Mouse (Mus musculus): ENCODE measurements around the gene Cacna1c. TPM values are rescaled to one million over a fixed set of nuclear protein-coding genes. Genes with fewer than 3 reads are reported as not detected.

The Cacna1c gene
- polyA plus RNA-seq, 1 experiment from 2014 or later: 4.0 TPM

DNA sequence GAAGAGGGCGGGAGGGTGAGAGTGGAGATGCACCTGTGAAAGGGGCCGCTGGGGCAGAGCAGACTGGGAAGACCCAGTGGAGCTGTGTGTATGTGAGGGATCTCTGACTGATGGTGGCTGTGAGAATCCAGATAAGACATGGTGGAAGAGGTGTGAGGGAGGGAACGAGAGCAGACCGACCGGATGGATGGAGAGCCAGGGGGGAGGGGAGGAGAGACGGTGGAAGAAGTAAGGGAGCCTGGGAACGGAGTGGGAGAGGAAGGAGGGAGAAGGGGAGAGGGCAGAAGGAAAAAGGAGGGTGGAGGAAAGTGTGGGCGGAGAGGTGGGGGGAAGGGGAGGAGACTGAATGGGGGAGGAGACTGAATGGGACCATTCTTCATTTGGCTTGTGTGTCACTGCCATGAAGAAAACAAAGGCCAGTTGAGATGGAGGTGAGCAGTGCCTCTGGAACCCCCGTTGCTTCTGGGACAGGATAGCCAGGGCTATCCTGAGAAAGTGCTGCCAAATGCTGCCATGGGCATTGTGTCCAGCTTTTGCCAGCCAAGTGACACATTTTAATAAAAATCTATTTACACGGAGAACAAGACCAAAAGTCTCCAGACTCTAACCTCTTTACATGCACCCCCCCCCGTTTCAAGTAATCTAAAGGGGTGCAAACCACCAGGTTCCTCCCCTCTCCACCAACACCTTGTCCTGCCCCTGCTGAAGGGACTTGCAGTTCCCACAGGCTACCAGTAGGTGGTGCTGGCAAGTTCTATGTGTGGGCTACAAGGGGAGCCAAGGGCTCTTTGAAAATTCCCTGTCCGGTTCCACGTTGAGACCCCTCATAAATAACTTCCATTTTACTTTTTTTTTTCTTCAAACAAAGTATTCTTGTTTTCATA lies 273.6 kb downstream of the Cacna1c start:
- Histone ChIP-seq H3K4me1 (no peaks in the 10 kb centered on the region), H3K4me3 (replicated peaks) (no peak overlapping the region), H3K27ac (no peak overlapping the region), H3K9ac (no peak overlapping the region), H3K36me3 (no peaks in the 10 kb centered on the region), H3K4me2 (no peak overlapping the region), H3K27me3 (replicated peaks) (no peaks in the 10 kb centered on the region), H3K9me3 (no peaks in the 10 kb centered on the region)
- ATAC-seq (ENCODE audit: insufficient read depth, low FRiP score, low read depth): no peak
- WGBS: 18% methylated on average over 13 of the region's 13 CpGs

GRCm38 (mm10) chr6:118908176-118908575 lies 288.0 kb downstream of the Cacna1c start:
- no peak overlapping the region for H3K27ac ChIP-seq
- no peak for ATAC-seq (ENCODE audit: insufficient read depth, low FRiP score, low read depth)
- H3K9ac ChIP-seq: no peak overlapping the region
- no peaks in the 10 kb centered on the region for H3K27me3 ChIP-seq (replicated peaks)
- H3K4me3 ChIP-seq (replicated peaks): no peak overlapping the region
- H3K4me1 ChIP-seq: no peaks in the 10 kb centered on the region
- H3K9me3 ChIP-seq: no peaks in the 10 kb centered on the region; the same call in 1 of the 2 replicates
- 70% methylated on average over 4 of the region's 4 CpGs for WGBS
- H3K4me2 ChIP-seq: no peak overlapping the region
- no peaks in the 10 kb centered on the region for H3K36me3 ChIP-seq

GRCm38 (mm10) chr6:118907704-118908103 lies 288.5 kb downstream of the Cacna1c start:
- no peak overlapping the region for H3K9ac ChIP-seq
- WGBS: 26% methylated on average over 1 of the region's 1 CpGs
- no peak overlapping the region for H3K4me3 ChIP-seq (replicated peaks)

DNA sequence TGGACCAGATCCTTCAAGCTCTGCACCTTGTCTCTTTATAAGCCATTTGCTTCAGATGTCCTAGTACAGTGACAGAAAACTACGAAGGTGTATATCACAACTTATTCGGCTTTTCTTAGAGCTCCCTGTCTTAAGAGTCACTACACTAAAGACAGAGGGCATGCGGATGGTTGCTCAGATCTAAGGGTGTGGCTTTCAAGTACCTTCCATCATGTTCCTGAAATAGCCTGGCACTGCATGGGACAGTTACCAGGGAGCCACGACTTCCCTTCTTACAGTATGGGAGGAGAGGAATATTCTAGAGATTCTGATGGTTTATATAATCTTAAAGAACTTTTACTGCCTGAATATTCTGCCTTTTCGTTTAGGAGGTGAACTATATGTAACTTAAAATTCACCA lies 289.3 kb downstream of the Cacna1c start:
- 78% methylated on average over 5 of the region's 5 CpGs for WGBS
- Histone ChIP-seq H3K27me3 (replicated peaks) (no peaks in the 10 kb centered on the region), H3K9ac (no peak overlapping the region), H3K4me1 (no peaks in the 10 kb centered on the region), H3K27ac (no peak overlapping the region), H3K36me3 (no peaks in the 10 kb centered on the region), H3K9me3 (no peaks in the 10 kb centered on the region; the same call in 1 of the 2 replicates), H3K4me3 (replicated peaks) (no peak overlapping the region), H3K4me2 (no peak overlapping the region)
- no peak for ATAC-seq (ENCODE audit: insufficient read depth, low FRiP score, low read depth)

More at GRCm38 (mm10) chr6:118907704-118908103, 288.5 kb downstream of the Cacna1c start:
- Histone ChIP-seq H3K4me1 (no peaks in the 10 kb centered on the region), H3K36me3 (no peaks in the 10 kb centered on the region), H3K4me2 (no peak overlapping the region), H3K9me3 (no peaks in the 10 kb centered on the region; the same call in 1 of the 2 replicates), H3K27ac (no peak overlapping the region), H3K27me3 (replicated peaks) (no peaks in the 10 kb centered on the region)
- no peak for ATAC-seq (ENCODE audit: insufficient read depth, low FRiP score, low read depth)

DNA sequence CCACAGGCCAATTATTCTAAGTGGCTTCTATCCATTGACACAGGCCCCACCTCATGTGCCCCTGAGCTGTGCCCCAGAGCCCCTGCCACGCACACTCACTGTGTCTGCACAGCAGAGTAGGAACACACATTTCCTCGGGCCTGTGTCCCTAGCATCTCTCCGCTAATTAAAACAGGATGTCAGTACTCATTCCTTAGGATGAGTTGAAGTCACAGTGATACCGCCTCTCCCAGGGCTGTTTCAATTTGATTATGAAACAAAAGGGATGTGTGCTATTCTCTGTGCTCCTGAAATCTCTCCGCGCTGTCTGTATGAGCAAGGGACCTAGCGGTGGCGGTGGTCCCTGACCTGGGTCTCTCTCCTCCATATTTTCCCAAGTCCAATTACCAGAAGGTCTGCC lies 296.5 kb downstream of the Cacna1c start:
- Histone ChIP-seq H3K4me3 (replicated peaks) (no peak overlapping the region), H3K36me3 (no peaks in the 10 kb centered on the region), H3K27me3 (replicated peaks) (no peaks in the 10 kb centered on the region), H3K27ac (no peak overlapping the region), H3K9me3 (no peaks in the 10 kb centered on the region), H3K9ac (no peak overlapping the region), H3K4me1 (no peaks in the 10 kb centered on the region), H3K4me2 (no peak overlapping the region)
- WGBS: 82% methylated on average over 8 of the region's 8 CpGs
- no peak for ATAC-seq (ENCODE audit: insufficient read depth, low FRiP score, low read depth)

DNA sequence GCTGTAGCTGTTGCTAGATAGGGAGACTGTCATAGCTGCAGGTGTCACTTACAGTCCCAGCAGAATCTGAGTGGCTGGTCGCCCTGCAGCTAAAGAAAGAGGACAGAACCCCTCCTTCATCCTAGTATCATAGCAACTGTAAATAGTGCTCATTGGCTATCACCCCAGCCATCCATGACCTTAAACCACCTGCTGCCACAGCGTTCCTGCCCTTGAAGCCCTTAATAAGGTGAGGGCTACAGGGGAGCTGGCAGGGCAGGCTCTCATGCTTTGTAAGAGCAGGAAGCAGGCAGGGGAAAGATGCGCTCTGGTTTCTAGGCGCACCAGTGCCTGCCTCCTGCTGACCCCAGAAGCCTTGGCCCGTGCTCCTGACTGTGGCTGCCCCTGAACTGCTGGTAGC lies 299.1 kb downstream of the Cacna1c start:
- H3K9ac ChIP-seq: no peak overlapping the region
- H3K9me3 ChIP-seq: no peaks in the 10 kb centered on the region
- no peaks in the 10 kb centered on the region for H3K27me3 ChIP-seq (replicated peaks)
- H3K4me2 ChIP-seq: no peak overlapping the region
- no peak for ATAC-seq (ENCODE audit: insufficient read depth, low FRiP score, low read depth)
- H3K4me1 ChIP-seq: no peaks in the 10 kb centered on the region
- no peak overlapping the region for H3K27ac ChIP-seq
- WGBS: 49% methylated on average over 5 of the region's 5 CpGs
- H3K36me3 ChIP-seq: no peaks in the 10 kb centered on the region
- no peak overlapping the region for H3K4me3 ChIP-seq (replicated peaks)

DNA sequence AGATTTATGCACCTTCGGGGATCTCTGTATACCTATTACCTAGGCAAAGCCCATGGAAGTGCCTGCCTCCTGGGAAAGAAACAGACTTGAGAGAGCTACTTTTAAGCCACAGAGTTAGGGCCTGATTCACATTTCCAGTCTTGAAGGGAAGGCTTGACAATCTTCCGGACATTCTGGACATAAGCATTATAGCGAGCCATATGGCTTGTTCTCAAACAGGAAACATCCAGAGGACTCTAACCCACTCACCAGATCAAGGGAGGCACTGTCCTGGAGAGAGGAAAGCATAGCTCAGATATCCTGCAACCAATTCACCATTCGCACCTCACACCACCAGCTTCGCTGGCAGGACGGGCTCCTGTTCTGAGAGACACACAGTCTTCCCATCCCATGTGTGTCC lies 302.2 kb downstream of the Cacna1c start:
- no peak overlapping the region for H3K4me3 ChIP-seq (replicated peaks)
- no peak for ATAC-seq (ENCODE audit: insufficient read depth, low FRiP score, low read depth)
- H3K27ac ChIP-seq: no peak overlapping the region
- no peak overlapping the region for H3K4me2 ChIP-seq
- no peak overlapping the region for H3K9ac ChIP-seq
- WGBS: 86% methylated on average over 6 of the region's 6 CpGs
- no peaks in the 10 kb centered on the region for H3K4me1 ChIP-seq
- H3K36me3 ChIP-seq: no peaks in the 10 kb centered on the region
- no peaks in the 10 kb centered on the region for H3K9me3 ChIP-seq
- H3K27me3 ChIP-seq (replicated peaks): no peaks in the 10 kb centered on the region

DNA sequence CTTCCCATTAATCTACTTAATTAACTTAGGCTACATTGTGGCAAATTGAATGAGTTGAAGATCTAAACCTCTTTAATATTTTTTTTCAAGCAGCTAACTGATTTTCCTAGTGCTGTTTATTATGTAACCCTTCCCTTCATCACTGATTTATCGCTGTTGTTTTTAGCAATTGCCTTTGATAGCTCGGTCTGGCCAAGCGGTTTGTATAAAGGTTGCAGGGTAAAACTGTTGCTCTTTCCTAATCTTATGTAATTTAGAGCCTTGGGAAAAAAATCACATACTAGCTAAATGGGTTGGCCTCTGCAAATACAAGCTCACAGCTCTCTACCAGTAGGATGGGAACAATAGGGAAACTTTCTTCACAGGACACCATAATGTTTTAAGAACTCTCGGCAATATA lies 306.8 kb downstream of the Cacna1c start:
- no peak for ATAC-seq (ENCODE audit: insufficient read depth, low FRiP score, low read depth)
- H3K4me2 ChIP-seq: no peak overlapping the region
- H3K4me3 ChIP-seq (replicated peaks): no peak overlapping the region
- no peak overlapping the region for H3K9ac ChIP-seq
- H3K9me3 ChIP-seq: no peaks in the 10 kb centered on the region
- H3K36me3 ChIP-seq: no peaks in the 10 kb centered on the region
- H3K4me1 ChIP-seq: no peaks in the 10 kb centered on the region
- H3K27ac ChIP-seq: no peak overlapping the region
- H3K27me3 ChIP-seq (replicated peaks): no peaks in the 10 kb centered on the region
- 74% methylated on average over 4 of the region's 4 CpGs for WGBS

DNA sequence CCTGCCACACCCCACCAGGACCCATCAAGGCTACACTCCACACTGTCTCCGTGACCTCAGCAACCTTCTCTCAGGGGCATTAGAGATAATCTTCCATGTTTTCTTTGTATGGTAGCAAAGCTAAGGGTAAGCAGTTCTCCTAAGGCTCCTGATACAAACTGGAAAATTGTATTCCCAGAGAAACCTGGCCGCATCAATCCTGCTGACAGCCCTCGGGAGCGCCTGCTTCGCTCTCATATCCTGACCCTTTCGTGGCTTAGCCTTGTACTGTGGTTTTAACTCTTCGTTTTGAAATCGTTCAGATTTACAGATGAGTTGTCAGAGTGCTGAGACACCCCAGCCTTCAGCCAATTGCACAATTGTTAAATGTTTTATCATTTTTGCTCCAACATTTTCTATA lies 309.2 kb downstream of the Cacna1c start:
- Histone ChIP-seq H3K9ac (no peak overlapping the region), H3K27me3 (replicated peaks) (no peaks in the 10 kb centered on the region), H3K36me3 (no peaks in the 10 kb centered on the region), H3K4me2 (no peak overlapping the region), H3K4me3 (replicated peaks) (no peak overlapping the region), H3K9me3 (no peaks in the 10 kb centered on the region), H3K27ac (no peak overlapping the region), H3K4me1 (no peaks in the 10 kb centered on the region)
- WGBS: 67% methylated on average over 8 of the region's 8 CpGs
- ATAC-seq (ENCODE audit: insufficient read depth, low FRiP score, low read depth): no peak

GRCm38 (mm10) chr6:118884961-118885360 lies 311.3 kb downstream of the Cacna1c start:
- H3K4me2 ChIP-seq: no peak overlapping the region
- WGBS: 53% methylated on average over 1 of the region's 1 CpGs
- H3K27me3 ChIP-seq (replicated peaks): no peaks in the 10 kb centered on the region
- ATAC-seq (ENCODE audit: insufficient read depth, low FRiP score, low read depth): no peak
- H3K9ac ChIP-seq: no peak overlapping the region
- no peaks in the 10 kb centered on the region for H3K9me3 ChIP-seq
- H3K36me3 ChIP-seq: no peaks in the 10 kb centered on the region
- H3K27ac ChIP-seq: no peak overlapping the region
- no peak overlapping the region for H3K4me3 ChIP-seq (replicated peaks)
- no peaks in the 10 kb centered on the region for H3K4me1 ChIP-seq

GRCm38 (mm10) chr6:118884073-118884551 lies 312.1 kb downstream of the Cacna1c start:
- Histone ChIP-seq H3K9ac (no peak overlapping the region), H3K4me3 (replicated peaks) (no peak overlapping the region), H3K4me1 (no peaks in the 10 kb centered on the region), H3K4me2 (no peak overlapping the region), H3K36me3 (no peaks in the 10 kb centered on the region), H3K27me3 (replicated peaks) (no peaks in the 10 kb centered on the region), H3K27ac (no peak overlapping the region), H3K9me3 (no peaks in the 10 kb centered on the region)
- ATAC-seq (ENCODE audit: insufficient read depth, low FRiP score, low read depth): no peak
- 83% methylated on average over 8 of the region's 8 CpGs for WGBS

GRCm38 (mm10) chr6:118876204-118876603 lies 320.0 kb downstream of the Cacna1c start:
- Histone ChIP-seq H3K4me3 (replicated peaks) (no peak overlapping the region), H3K27me3 (replicated peaks) (no peaks in the 10 kb centered on the region), H3K27ac (no peak overlapping the region), H3K4me2 (no peak overlapping the region), H3K9me3 (no peaks in the 10 kb centered on the region), H3K9ac (no peak overlapping the region), H3K4me1 (no peaks in the 10 kb centered on the region), H3K36me3 (no peaks in the 10 kb centered on the region)
- no peak for ATAC-seq (ENCODE audit: insufficient read depth, low FRiP score, low read depth)
- WGBS: 46% methylated on average over 2 of the region's 2 CpGs

Measured in stomach, embryonic 15.5 days (tissue).